Mouse (Mus musculus): Measurements from ENCODE around the gene Tex9.

Gene Tex9

GRCm38 (mm10) chr9:72492194-72492565, at the start of gene Tex9:
Gene Tex9 (minus strand): TSS chr9:72492212.
- DNase-seq = no peak

GRCm38 (mm10) chr9:72537086-72537485, 45.1 kb upstream of the Tex9 start:
- no peak for DNase-seq

- no peak for DNase-seq
These were observed 43.4 kb upstream of the Tex9 start for GRCm38 (mm10) chr9:72535394-72535793.

GRCm38 (mm10) chr9:72534985-72535384, 43.0 kb upstream of the Tex9 start:
- DNase-seq = no peak

GRCm38 (mm10) chr9:72533089-72533415, 41.0 kb upstream of the Tex9 start:
- DNase-seq = no peak

GRCm38 (mm10) chr9:72532381-72533088, 40.5 kb upstream of the Tex9 start:
- DNase-seq = peak; percentile 71 to 76

GRCm38 (mm10) chr9:72531996-72532380, 40.0 kb upstream of the Tex9 start, which contains the start of gene Rfx7:
Gene Rfx7 (plus strand): TSS chr9:72532240.
- DNase-seq = peak; percentile 86 to 92

- peak; percentile 77 for DNase-seq
These were observed 39.4 kb upstream of the Tex9 start for GRCm38 (mm10) chr9:72531291-72531995.

- peak in 1 of 2 experiments; percentile 14 for DNase-seq
These were observed 38.8 kb upstream of the Tex9 start for GRCm38 (mm10) chr9:72530824-72531223.

- DNase-seq = peak; percentile 85 to 91
These were observed 38.2 kb upstream of the Tex9 start for GRCm38 (mm10) chr9:72530237-72530636.

- no peak for DNase-seq
These were observed 34.1 kb upstream of the Tex9 start for GRCm38 (mm10) chr9:72526091-72526490.

- DNase-seq = no peak
These were observed 28.8 kb upstream of the Tex9 start for GRCm38 (mm10) chr9:72520849-72521248.

- peak; percentile 18 to 51 for DNase-seq
These were observed 27.2 kb upstream of the Tex9 start for GRCm38 (mm10) chr9:72519246-72519645.

GRCm38 (mm10) chr9:72515366-72515765, 23.4 kb upstream of the Tex9 start:
- DNase-seq = no peak

GRCm38 (mm10) chr9:72512229-72512981, 20.4 kb upstream of the Tex9 start:
- no peak for DNase-seq

- DNase-seq = no peak
These were observed 5.2 kb upstream of the Tex9 start for GRCm38 (mm10) chr9:72497171-72497570.

- DNase-seq = no peak
These were observed 4.7 kb upstream of the Tex9 start for GRCm38 (mm10) chr9:72496691-72497090.

GRCm38 (mm10) chr9:72493984-72494685, 2.1 kb upstream of the Tex9 start:
- no peak for DNase-seq

GRCm38 (mm10) chr9:72493465-72493864, 1.5 kb upstream of the Tex9 start:
- DNase-seq = no peak

- peak; percentile 91 to 93 for DNase-seq
These were observed 336 bp downstream of the Tex9 start for GRCm38 (mm10) chr9:72491559-72492193.

GRCm38 (mm10) chr9:72489131-72489530, 2.9 kb downstream of the Tex9 start:
- DNase-seq = no peak

GRCm38 (mm10) chr9:72488523-72488922, 3.5 kb downstream of the Tex9 start:
- no peak for DNase-seq

GRCm38 (mm10) chr9:72479276-72479675, 12.7 kb downstream of the Tex9 start:
- DNase-seq = no peak
